Mouse (Mus musculus) thymus, adult 2 months (tissue): Measurements from ENCODE around the gene Stk38l.

Source experiments
- CTCF ChIP-seq: fragments of 200-500 bp; IDR thresholded peaks from 2 replicates; pipeline ENCODE4 v1.5.1; 2012; ENCODE audit warnings: mild to moderate bottlenecking, control low read depth, low read length, moderate library complexity, borderline replicate concordance; ENCODE audit not compliant: control insufficient read depth, poor library complexity, insufficient read depth; ENCODE audit errors: extremely low read depth
- POLR2A ChIP-seq: fragments of 200-500 bp; IDR thresholded peaks from 2 replicates; pipeline ENCODE4 v1.6.1; 2012; ENCODE audit warnings: mild to moderate bottlenecking, low read length, control low read depth, moderate library complexity; ENCODE audit not compliant: control insufficient read depth, poor library complexity, insufficient read depth; ENCODE audit errors: extremely low read depth

- TF ChIP-seq CTCF = no peak
- TF ChIP-seq POLR2A = no peak
These were observed 35.2 kb downstream of the Stk38l start for GRCm38 (mm10) chr6:146760022-146760421.
